Mouse (Mus musculus): Measurements from ENCODE around the gene Raly.

- TF ChIP-seq CTCF (IDR thresholded peaks at IDR 0.05; ENCODE audit: insufficient read depth, low read length) (no peak), POLR2A (IDR thresholded peaks at IDR 0.05; ENCODE audit: borderline replicate concordance, extremely low read depth, low read depth, low read length) (no peak)
Observed at GRCm38 (mm10) chr2:154818599-154818998, 27.7 kb downstream of the Raly start.
